Mouse (Mus musculus) left cerebral cortex, adult 18-20 months (tissue): ENCODE data around the gene 9030025P20Rik. TPM values are rescaled to one million over a fixed set of nuclear protein-coding genes. Genes with fewer than 3 reads are reported as not detected.
"Not testable (repeated sequence)": the region's sequence is repeated elsewhere in the genome, so short reads cannot be mapped to it uniquely, and the experiment has no call there.

Experiments
- DNase-seq, 2 experiments: peaks; one replicate each; pipeline ENCODE4 v3.0.0; 2021 to 2022; ENCODE audit warnings: low spot score in 2 of 2, mixed read lengths in 1 of 2
- long read RNA-seq, 2 experiments: library from polyadenylated mRNA; stranded (forward); transcript quantifications; one replicate each; pipeline ENCODE4 v2.0.0; 2021
- total RNA-seq, 2 experiments: library from RNA; stranded (reverse); gene quantifications; 2 replicates each; pipeline ENCODE4 v1.2.3; 2021

The 9030025P20Rik gene
- 1 to 10 TPM; 4.9 to 5.4 TPM for total RNA-seq
- long read RNA-seq, experiment 1, partial matches to known transcripts: 3 of 12 reads
- long read RNA-seq, experiment 1, other reads (novel, unspliced or antisense): 9 of 12 reads
- long read RNA-seq, experiment 2, partial matches to known transcripts: 1 of 13 reads
- long read RNA-seq, experiment 2, other reads (novel, unspliced or antisense): 12 of 13 reads

DNA sequence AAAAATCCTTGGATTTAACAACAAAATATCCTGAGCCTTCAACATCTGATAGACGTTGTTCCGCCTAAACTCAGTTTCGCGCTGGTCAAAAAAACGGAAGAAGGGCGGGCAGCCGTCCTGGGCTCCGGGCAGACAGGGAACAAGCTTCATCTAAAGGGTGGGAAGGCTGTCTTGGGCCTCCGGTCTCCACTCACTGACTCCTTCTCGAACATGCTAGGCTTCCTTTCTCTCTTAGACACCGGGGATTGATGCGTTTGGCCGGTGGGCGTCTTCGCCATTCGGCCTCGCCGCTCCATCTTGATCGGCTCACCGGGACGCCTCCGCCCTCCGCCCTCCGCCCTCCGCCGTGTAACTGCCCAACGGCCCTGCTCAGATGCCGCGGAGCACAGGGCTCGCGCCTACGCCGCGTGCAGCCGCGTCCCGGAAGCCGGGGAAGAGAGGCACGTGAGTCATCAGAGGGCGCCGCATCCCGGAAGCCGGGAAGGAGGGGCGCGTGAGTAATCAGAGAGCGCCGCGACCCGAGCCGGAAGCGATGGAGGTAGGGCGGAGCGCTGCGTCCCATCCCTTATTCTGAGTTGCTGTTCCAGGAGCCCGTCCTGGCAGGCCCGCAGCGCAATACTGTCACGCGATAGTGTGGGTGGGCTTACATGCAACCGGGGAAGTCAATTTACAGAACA lies at the start of gene 9030025P20Rik, which contains the start of gene Gm3417:
TSS of gene 9030025P20Rik (plus strand) at position 107 of the 677 bp plus-strand sequence.
TSS of gene Gm3417 (minus strand) at position 429 of the 677 bp plus-strand sequence.
- DNase-seq: not testable (repeated sequence)

DNA sequence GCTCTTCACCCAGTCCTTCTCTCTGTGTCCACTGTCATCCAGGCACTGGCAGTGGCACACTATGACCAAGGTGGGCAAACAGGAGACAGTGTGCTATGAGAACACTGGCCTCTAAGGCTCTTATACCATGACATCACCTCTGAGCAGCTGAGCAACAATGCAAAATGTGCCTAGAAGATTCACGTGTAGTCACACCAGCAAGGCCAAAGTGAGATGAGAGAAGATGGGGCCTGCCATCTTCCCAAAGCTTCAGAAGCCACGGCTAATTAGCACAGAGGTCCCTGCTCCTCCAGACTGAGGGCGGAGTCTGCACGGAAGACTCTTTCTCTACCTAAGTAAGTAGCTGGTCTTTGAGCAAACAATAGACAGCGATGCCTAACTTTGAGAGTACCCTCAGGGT lies 49.6 kb upstream of the 9030025P20Rik start:
- DNase-seq: no peak

DNA sequence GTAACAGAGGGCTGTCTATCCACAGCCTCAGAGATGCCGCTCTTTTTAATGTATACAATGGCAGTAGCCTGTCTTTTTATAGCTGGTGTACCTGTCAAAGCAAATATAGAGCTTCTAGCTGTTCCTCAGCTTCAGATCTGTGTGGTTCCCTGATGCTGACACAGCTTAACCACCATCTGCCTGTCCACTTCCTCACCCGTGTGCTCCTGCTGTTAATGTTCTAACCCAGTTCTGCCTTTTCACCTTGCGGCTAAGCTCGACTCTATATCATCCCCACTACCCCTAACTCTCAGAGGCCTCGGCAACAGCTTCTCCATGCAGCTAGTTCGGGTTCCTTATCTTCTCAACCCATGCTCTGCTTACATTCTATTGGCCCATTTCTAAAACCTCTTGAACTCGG lies 47.6 kb upstream of the 9030025P20Rik start:
- no peak for DNase-seq

DNA sequence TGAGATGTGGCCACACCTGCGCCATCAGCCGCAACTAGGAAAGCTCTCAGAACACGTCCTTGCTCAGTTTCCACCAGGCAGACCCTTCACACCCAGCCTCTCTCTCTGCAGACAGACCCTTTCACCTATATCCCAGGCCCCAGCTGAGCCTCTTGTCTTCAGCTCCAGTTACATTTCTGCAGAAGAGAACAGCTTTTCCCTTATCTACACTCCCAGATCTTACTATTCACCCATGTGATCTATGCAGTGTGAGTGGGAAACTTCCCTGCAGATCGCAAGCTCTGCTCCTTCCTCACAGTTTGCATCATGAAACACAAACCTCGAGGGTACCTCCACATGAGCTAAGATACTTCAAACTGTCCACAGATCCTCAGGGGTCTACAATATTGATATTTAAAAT lies 46.8 kb upstream of the 9030025P20Rik start:
- DNase-seq: no peak

DNA sequence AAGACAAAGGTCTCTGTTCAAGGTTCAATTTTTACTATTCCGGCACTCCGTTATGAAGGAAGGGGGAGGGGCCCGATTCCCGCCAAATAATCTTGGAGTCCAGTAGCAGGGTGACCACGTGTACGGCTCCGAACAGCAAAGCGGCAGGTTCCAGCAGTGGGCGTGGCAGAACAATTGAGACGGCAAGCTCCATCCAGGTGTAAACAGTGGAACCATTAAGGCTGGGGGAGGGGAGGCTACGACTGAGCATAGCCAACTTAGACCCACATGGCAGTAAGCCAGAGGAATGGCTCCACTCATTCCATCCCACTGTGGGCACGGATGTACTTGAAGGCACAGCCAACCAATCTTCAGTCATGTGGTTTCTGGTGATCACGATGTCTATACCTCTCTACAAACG lies 43.0 kb upstream of the 9030025P20Rik start:
- not testable (repeated sequence) for DNase-seq

DNA sequence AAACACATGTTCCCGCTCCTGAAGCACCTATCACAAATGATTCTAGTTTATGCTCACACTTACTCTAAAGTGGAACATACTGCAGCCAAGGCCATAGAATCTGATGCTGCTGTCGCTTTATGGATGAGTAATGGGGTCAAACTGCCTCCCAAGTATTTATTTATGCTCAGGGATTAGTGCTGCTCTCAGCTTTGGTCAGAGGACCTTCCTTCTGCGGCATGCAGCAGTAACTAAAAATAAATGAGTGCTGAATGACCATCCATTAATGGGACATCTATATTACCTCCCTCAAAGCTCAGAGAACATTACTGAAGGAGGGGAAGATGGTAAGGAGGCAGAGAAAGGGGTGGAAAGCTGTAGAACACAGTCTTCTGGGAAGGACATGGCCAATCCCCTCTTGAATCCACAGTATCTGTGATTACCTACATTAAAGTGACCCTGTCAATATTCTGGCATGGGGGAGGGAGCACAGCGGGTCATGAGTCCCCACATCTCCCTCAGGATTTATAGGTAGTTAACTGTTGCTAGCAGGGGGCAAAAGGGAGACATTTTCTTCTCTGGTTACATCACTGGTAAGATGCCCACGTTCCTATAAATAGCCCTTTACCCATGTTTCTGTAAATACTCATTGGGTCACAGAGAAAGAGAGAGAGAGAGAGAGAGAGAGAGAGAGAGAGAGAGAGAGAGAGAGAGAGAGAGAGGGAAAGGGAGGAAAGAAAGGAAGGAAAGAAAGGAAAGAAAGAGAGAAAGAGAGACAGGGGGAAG lies 42.2 kb upstream of the 9030025P20Rik start:
- DNase-seq: no peak

DNA sequence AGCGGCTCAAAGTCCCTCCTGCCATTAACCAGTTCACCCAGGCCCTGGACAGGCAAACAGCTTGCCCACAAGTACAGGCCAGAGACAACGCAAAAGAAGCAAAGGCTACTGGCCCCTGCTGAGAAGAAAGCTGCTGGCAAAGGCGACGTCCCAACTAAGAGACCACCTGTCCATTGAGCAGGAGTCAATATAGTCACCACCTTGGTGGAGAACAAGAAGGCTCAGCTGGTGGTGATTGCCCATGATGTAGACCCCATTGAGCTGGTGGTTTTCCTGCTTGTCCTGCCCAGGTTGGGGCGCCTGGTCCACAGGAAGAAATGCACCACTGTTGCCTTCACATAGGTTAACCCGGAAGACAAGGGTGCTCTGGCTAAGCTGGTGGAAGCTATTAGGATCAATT lies 36.1 kb upstream of the 9030025P20Rik start:
- DNase-seq: not testable (repeated sequence)

DNA sequence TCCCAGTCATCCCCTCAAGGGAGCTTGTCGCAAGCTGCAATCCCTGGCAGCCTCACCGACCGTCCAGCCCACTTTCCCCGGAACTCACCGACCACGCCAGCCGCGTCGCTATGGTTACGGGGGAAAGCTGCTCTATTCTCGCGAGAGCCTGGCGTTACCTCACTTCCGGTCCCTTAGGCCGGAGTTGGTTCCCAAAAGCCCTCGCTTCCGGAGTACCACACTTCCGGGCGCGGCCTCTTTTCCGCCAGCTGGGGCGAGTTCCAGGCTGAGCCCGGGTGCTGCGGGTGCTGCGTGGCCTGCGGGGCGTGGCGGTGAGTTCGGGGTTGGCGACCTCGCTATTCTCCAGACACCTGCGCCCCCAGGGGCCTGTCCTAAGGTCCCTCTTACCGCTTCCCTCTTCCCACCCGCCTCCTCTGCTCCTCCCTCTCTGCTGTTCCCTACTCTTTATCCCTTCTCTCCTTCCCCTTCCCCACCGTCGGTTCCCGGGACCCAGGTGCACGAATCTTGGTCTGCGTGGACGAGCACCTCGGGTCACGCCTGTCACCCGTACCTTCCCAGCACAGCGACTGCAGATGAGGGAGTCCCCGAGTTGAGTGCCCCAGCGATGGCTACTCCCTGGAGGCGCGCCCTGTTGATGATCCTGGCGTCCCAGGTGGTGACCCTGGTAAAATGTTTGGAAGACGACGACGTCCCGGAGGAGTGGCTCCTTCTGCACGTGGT lies 35.1 kb upstream of the 9030025P20Rik start, which contains the start of the genes Wdr27 and 1600012H06Rik:
TSS of gene Wdr27 (minus strand) at position 150 of the 720 bp plus-strand sequence.
TSS of gene 1600012H06Rik (plus strand) at position 176 of the 720 bp plus-strand sequence.
- peak; percentile 99 to 100 for DNase-seq

DNA sequence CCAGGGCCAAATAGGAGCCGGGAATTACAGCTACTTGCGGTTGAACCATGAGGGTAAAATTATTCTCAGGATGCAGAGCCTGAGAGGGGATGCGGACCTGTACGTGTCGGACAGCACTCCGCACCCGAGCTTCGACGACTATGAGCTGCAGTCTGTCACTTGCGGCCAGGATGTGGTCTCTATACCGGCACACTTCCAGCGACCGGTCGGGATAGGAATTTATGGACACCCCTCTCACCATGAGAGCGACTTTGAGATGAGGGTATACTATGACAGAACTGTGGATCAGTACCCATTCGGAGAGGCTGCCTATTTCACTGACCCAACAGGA lies 34.6 kb upstream of the 9030025P20Rik start:
- DNase-seq: no peak

DNA sequence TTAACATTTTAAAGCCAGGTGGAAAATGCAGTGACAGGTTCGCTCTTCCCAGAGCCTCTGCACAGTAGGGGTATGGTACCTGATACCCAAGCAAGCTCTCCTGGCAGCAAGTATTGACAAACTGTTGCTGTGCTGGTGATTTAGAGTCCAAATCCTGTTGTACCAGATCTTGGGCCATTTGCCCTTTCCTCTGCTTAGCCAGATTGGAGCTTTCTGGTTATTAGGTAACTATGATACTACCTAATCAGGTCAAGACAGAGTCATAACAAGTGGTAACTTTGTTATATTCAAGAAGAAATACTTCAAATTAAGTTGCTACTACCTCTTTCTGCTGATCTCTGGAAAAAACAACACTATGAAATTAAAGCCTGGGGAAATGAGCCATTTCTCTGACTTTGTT lies 33.7 kb upstream of the 9030025P20Rik start:
- DNase-seq: no peak

DNA sequence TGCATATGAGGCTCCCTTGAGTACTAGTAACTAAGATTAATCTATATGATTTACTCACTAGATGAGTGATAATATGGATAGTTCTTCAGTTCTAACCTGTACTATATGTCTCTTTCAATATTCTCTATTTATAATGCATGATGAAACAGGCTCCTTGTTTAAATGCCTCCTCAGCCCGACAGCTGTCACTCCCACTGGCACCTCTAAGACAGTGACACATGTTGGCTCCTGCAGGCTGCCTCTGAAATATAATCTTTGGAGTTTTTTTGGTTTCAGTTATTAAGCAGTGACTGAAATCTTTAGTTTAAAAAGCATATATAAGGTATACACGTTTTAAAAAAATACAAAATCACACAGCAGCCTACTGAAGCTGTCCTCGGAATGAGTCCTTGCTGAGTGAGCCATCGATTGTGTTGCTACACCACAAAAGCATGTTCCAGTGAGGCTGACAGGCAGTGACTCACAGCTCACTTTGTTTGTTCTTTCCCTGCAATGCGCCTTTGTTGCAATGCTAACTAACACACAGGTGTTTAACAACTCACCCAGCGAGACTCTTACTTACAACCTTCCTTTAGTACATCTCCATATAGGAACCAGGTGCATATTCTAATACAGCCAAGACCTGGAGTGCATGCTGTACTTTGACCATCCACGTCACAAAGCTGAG lies 29.0 kb upstream of the 9030025P20Rik start:
- DNase-seq: no peak

DNA sequence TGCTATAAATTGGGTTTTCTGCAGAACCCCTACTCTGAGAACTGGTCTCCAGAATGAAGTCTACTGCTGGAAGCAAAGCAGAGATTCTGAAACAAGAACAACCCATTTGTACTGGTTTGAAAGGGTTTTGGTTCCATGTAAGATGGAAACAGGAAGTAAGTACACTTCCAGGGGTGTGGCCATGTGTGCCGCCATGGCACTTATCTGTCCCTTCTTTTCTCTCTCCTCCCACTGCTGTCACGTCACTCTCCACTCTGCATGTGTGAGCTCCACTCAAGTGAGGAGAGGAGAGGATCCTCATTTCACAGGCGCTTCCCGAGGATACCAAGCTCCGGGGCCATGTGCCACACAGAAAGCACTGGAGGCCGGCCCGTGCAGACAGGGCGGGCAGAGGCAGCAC lies 24.8 kb upstream of the 9030025P20Rik start:
- no peak for DNase-seq

DNA sequence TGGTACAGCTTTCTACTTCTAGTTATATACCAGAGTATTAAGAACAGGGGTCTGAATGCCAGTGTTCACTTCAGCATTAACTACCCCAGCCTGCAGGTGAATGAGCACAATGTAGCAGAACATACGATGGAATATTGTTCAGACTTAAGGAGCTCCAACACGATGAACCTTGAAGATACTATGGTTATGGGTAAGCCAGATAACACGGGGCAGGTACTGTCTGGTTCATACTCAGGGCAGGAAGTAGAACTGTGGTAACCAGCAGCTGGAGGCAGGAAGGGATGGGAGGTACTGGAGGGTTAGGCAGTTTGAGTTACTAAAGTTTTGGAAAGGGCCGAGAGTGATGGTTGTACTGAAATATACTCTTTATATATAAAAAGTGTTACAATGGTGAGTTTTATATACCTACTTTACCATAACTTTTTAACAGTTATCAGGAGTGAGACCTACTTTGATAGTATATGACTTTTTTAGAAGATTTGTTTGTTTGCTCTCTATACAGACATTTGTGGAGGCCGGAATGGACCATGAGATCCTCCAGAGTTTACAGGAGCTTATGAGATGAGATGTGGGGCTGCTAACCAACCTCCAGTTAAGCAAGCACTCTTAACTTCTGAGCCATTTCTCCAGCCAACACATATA lies 19.5 kb upstream of the 9030025P20Rik start:
- DNase-seq: no peak

DNA sequence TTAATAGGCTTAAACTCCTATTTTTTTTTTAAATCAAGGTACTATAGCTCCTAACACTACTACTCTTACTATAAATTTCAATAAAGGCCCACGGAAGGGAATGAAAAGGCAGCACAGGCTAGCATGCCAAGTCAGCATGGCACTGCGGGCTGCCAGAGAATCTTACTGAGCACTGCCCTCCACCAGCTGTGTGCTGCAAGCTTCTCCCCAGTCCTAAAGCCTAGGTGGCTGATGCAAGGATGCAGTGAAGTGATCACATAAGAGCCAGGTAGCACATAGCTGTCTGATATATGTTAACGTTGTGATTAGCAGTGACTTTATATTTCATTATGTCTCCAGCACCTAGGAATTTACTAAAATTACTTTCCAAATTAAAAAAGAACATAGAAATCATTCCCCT lies 18.3 kb upstream of the 9030025P20Rik start:
- DNase-seq: no peak

DNA sequence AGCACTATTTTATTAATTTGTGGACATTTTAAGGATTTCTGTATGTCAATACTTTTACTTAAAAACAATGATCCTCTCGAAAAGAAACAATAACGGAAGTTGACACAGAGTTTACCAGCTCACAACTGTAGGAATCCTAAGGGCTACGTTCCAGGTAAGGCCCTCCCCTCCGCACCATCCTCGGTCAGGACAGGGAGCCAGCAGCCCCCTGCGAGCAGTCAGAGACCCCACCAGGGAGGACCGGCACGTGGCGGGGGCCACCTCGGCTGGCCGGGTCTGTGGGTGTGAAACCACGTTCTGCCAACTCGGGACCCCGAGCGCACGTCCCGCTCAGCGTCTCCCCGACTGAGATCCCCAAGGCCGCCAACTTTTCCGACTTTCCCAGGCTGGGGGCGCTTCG lies 17.7 kb upstream of the 9030025P20Rik start:
- no peak for DNase-seq

DNA sequence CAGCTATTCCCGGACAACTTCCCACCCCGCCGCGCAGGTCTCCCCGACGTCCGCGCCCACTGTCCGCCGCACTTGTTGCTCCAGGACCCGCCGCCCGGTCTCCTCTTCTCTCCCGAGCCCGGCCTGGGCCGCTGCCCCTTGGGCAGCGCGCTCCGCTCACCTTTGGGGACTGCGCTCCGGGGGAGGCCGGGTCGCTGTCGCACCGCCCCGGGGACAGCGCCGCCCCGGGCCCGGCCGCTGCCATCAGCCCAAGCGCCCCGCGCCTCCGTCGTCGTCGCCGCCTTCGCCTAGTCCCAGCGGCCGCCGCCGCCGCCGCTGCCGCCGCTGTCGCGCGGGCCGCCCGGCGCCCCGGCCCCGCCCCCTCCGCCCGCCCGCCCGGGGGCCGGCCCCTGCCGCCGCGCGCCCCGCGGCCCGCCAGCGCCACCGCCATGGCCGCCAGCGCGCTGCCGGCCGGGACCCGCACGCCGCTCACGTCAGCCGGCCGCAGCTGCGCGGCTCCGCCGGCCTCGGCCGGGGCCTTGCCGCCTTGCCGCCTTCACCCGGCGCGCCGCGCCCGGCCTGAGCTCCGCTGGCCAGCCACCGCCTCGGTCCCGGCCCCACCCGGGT lies 17.2 kb upstream of the 9030025P20Rik start, which contains the start of gene Phf10:
TSS of gene Phf10 (minus strand) at position 323 of the 606 bp plus-strand sequence.
- peak in 1 of 2 experiments; percentile 27 for DNase-seq

DNA sequence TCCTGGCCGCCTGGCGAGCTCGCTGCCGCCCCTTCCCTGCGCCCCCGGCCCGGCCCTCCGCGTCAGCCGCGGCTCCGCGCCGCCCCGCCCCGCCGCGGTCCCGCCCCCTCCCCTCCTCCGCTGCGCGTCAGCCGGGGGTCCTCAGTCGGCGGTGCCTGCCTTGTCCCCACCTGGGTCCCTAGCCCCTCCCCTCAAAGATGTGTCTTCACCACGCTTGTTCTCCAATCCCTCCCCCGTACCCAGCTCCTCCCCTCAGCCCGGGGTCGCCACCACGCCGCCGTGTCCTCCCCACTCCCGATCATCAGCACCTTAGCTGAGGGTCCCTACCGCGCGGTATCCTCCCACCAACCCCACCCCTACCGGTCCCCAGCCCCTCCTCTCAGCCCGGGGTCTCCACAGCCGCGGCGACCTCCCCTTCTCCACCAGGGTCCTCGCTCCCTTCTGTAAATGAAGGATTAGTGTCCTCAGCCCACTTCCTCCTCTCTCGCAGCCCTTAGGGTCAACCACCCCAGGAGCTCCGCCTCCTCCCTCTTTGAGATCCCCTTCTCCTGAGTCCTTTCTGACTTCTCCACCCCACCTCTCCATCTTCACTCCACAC lies 16.6 kb upstream of the 9030025P20Rik start:
- DNase-seq: not testable (repeated sequence)

DNA sequence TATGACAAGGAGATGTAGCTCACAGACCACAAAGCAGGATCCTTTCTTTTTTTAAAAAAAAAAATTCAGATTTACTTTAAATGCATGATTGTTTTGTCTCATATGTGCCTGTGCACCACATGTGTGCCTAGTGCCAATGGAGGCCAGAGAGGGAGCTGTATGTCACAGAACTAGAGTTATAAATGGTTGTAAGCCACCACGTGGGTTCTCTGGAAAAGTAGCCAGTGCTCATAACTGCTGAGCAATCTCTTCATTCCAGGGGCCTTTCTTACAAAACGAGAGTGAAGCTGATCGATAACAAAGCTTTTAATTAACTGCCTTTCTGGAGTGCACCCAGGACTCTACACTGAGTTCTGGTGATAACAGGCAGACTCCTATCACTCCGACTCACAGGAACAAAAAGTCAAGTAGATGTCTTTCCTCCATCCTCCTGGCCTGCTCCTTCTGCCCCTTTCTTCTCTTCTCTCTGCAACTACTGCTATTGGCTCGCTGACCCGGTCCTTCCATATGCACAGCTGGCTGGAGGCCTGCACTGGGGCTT lies 9.8 kb upstream of the 9030025P20Rik start:
- not testable (repeated sequence) for DNase-seq
